In the genomic region with DNA sequence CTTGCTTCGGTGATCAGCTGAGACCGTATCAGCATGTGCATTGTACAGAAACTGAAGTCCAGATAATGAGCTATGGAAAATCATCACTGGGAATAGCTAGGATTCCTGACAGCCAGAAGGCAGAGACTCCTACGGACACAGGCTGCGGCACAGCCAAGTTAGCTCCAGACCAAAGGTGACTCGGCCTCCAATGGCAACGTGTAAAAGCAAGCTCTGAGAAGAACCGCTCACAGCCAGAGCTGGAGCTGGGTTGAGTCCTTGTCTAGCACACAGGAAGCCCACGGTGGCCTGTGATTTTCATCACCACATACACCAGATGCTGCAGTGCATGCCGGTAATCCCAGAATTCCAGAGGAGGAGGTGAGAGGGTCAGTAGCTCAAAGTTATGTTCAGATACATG, we compare ENCODE assay signal across 23 mouse cellular contexts. TPM values are rescaled to one million over a fixed set of nuclear protein-coding genes. Genes with fewer than 3 reads are reported as not detected.
DNase-seq lines count a peak whose midpoint lies in the region; ATAC-seq lines count a peak whose summit lies in the region.
"Had no signal": no experiment of that assay in that cellular context is flagged by ENCODE, and none has a peak within 500 bp of the region (broad histone marks: within the 10 kb centered on the region; RNA-seq: fewer than 3 reads in every experiment).

No protein-coding gene starts in this region.

- ATAC-seq in heart, embryonic 15.5 days (replicated peaks; ENCODE audit: insufficient number of reproducible peaks, insufficient read depth, low FRiP score, low read depth), result no peak
- no peak for ATAC-seq in activated CD4-positive, CD25-positive, alpha-beta regulatory T cell, adult 4 months
- ATAC-seq: forebrain, postnatal 0 days; inflammation-experienced regulatory T-cells, adult 6 months had no signal

- no peaks in the 10 kb centered on the region for H3K9me3 ChIP-seq in heart, embryonic 15.5 days (replicated peaks)
- H3K9me3 ChIP-seq: embryonic facial prominence, embryonic 12.5 days; kidney, embryonic 15.5 days had no signal

- 0 out of 2 replicates have a peak, but pooled peaks cover 4% of the 10 kb centered on the region for H3K4me1 ChIP-seq in heart, embryonic 15.5 days (replicated peaks)
- H3K4me1 ChIP-seq: embryonic facial prominence, embryonic 12.5 days had no signal

- H3K27me3 ChIP-seq in heart, embryonic 15.5 days, result no peaks in the 10 kb centered on the region
- H3K27me3 ChIP-seq: embryonic facial prominence, embryonic 12.5 days had no signal

- H3K27ac ChIP-seq in heart, embryonic 15.5 days, result peak overlapping the region; percentile 49
- H3K27ac ChIP-seq: embryonic facial prominence, embryonic 12.5 days; hindbrain, embryonic 14.5 days; kidney, embryonic 15.5 days had no signal

- DNase-seq in heart, postnatal 14 days, result no peak
- peak; percentile 34 to 66 for DNase-seq in kidney, postnatal 25 days
- no peak for DNase-seq in kidney, adult 11 months
- DNase-seq in thymus, postnatal 0 days (ENCODE audit: low spot score), result peak; percentile 38
- no peak for DNase-seq in thymus, postnatal 10 days (ENCODE audit: low spot score in 2 of 2)
- DNase-seq: adrenal gland, postnatal 14 days; cerebellum, adult 2 months; cerebellum, postnatal 25 days; forebrain, postnatal 0 days; gastrocnemius, postnatal 14 days; heart, adult 11 months; layer of hippocampus, postnatal 36 days; lung, postnatal 4 days; midbrain, embryonic 14.5 days had no signal

- 28% methylated on average over 9 of the region's 9 CpGs for WGBS in heart, embryonic 15.5 days

- H3K4me2 ChIP-seq in heart, embryonic 15.5 days, result peak overlapping the region; percentile 27; the same call in 1 of the 2 replicates
- H3K4me2 ChIP-seq: embryonic facial prominence, embryonic 12.5 days; hindbrain, embryonic 14.5 days; kidney, embryonic 15.5 days had no signal

- no peaks in the 10 kb centered on the region for H3K36me3 ChIP-seq in heart, embryonic 15.5 days
- H3K36me3 ChIP-seq: embryonic facial prominence, embryonic 12.5 days; kidney, embryonic 15.5 days had no signal

- H3K4me3 ChIP-seq in heart, embryonic 15.5 days, result no peak overlapping the region
- H3K4me3 ChIP-seq: embryonic facial prominence, embryonic 12.5 days; kidney, embryonic 15.5 days had no signal

- no peak overlapping the region for H3K9ac ChIP-seq in heart, embryonic 15.5 days
- H3K9ac ChIP-seq: embryonic facial prominence, embryonic 12.5 days; forebrain, postnatal 0 days; hindbrain, embryonic 14.5 days; kidney, embryonic 15.5 days; liver, embryonic 14.5 days had no signal

- intact Hi-C loops in heart, postnatal 14 days (cut with DNase I), result no loop called here

RNA-seq across cellular contexts. Expression of a gene that starts 6.0 kb away (rescaled TPM):
- 19.3 and 21.7 TPM in 2 replicates for polyA plus RNA-seq in heart, embryonic 15.5 days (2015; fragmentation: Nextera tagmentation; extraction: Ambion mirVana)
- 10 to 100 TPM; 13.0 to 13.9 TPM for total RNA-seq in heart, postnatal 14 days (2021)
- polyA plus RNA-seq in thymus, postnatal 0 days (2015; fragmentation: Nextera tagmentation; extraction: Ambion mirVana), result 109 and 142 TPM in 2 replicates
- 10 to 100 TPM; 15.8 to 20.1 TPM for polyA plus RNA-seq in activated CD4-positive, CD25-positive, alpha-beta regulatory T cell, adult 4 months (2017; shearing (Covaris generic))

RNA-seq across cellular contexts. Expression of a gene that starts 45.0 kb away (rescaled TPM):
- polyA plus RNA-seq in heart, embryonic 15.5 days (2015; fragmentation: Nextera tagmentation; extraction: Ambion mirVana), result 0.13 and 0.21 TPM in 2 replicates
- under 1 TPM; 0.15 to 0.57 TPM for total RNA-seq in heart, postnatal 14 days (2021)
- polyA plus RNA-seq in thymus, postnatal 0 days (2015; fragmentation: Nextera tagmentation; extraction: Ambion mirVana), result 0.09 TPM in 1 of 2 replicates, not detected in the other
- polyA plus RNA-seq in activated CD4-positive, CD25-positive, alpha-beta regulatory T cell, adult 4 months (2017; shearing (Covaris generic)), result not detected
- total RNA-seq: MEL had no signal
- polyA plus RNA-seq: inflammation-experienced regulatory T-cells, adult 6 months; midbrain, embryonic 14.5 days had no signal

RNA-seq across cellular contexts. Expression of a gene that starts 49.4 kb away (rescaled TPM):
- polyA plus RNA-seq in heart, embryonic 15.5 days (2015; fragmentation: Nextera tagmentation; extraction: Ambion mirVana), result 4.0 and 6.0 TPM in 2 replicates
- 1 to 10 TPM; 4.2 to 4.4 TPM for total RNA-seq in heart, postnatal 14 days (2021)
- 30.0 and 32.9 TPM in 2 replicates for polyA plus RNA-seq in thymus, postnatal 0 days (2015; fragmentation: Nextera tagmentation; extraction: Ambion mirVana)
- 10 to 100 TPM; 30.0 to 32.3 TPM for polyA plus RNA-seq in activated CD4-positive, CD25-positive, alpha-beta regulatory T cell, adult 4 months (2017; shearing (Covaris generic))

RNA-seq across cellular contexts. Expression of a gene that starts 50.9 kb away (rescaled TPM):
- polyA plus RNA-seq in heart, embryonic 15.5 days (2015; fragmentation: Nextera tagmentation; extraction: Ambion mirVana), result 1.2 and 1.6 TPM in 2 replicates
- total RNA-seq in heart, postnatal 14 days (2021), result 1 to 10 TPM; 1.4 to 1.8 TPM
- 7.2 and 8.8 TPM in 2 replicates for polyA plus RNA-seq in thymus, postnatal 0 days (2015; fragmentation: Nextera tagmentation; extraction: Ambion mirVana)
- under 1 TPM in 1 of 2 experiments, not detected in 1; 0.19 TPM for polyA plus RNA-seq in activated CD4-positive, CD25-positive, alpha-beta regulatory T cell, adult 4 months (2017; shearing (Covaris generic))
- total RNA-seq: megakaryocyte-erythroid progenitor cell, adult 5-6 weeks had no signal

RNA-seq across cellular contexts. Expression of a gene that starts 55.0 kb away (rescaled TPM):
- polyA plus RNA-seq in heart, embryonic 15.5 days (2015; fragmentation: Nextera tagmentation; extraction: Ambion mirVana), result 130 and 164 TPM in 2 replicates
- 100 to 1,000 TPM; 287 to 312 TPM for total RNA-seq in heart, postnatal 14 days (2021)
- 353 and 419 TPM in 2 replicates for polyA plus RNA-seq in thymus, postnatal 0 days (2015; fragmentation: Nextera tagmentation; extraction: Ambion mirVana)
- polyA plus RNA-seq in activated CD4-positive, CD25-positive, alpha-beta regulatory T cell, adult 4 months (2017; shearing (Covaris generic)), result 10 to 100 TPM; 62.9 to 82.3 TPM

Comparison
In these comparisons a context has a peak if more than half of its experiments do, and no peak if none do; other contexts are left out.
1. DNase-seq: peak in kidney, postnatal 25 days (2 of 2) and thymus, postnatal 0 days (single experiment); none in heart, postnatal 14 days (0 of 2), kidney, adult 11 months (single experiment) and thymus, postnatal 10 days (0 of 2).